Mouse (Mus musculus) testis, adult 2 months (tissue): ENCODE measurements around the gene Map2.

ENCODE experiments used
- CTCF ChIP-seq: fragments of 200-500 bp; IDR thresholded peaks from 2 replicates; pipeline ENCODE4 v1.5.1; 2012; ENCODE audit warnings: low read depth, mild to moderate bottlenecking, inconsistent platforms, low read length, moderate library complexity; ENCODE audit not compliant: control insufficient read depth, insufficient read depth, insufficient replicate concordance
- POLR2A ChIP-seq: fragments of 200-500 bp; IDR thresholded peaks from 2 replicates; pipeline ENCODE4 v1.6.1; 2012; ENCODE audit warnings: low read depth, mild to moderate bottlenecking, inconsistent platforms, low read length, moderate library complexity; ENCODE audit not compliant: control insufficient read depth

GRCm38 (mm10) chr1:66280152-66280551 is 105.1 kb downstream of the Map2 start:
- TF ChIP-seq POLR2A, result no peak
- no peak for TF ChIP-seq CTCF
